8 mouse cellular contexts compared by ENCODE assay signal in the genomic region with DNA sequence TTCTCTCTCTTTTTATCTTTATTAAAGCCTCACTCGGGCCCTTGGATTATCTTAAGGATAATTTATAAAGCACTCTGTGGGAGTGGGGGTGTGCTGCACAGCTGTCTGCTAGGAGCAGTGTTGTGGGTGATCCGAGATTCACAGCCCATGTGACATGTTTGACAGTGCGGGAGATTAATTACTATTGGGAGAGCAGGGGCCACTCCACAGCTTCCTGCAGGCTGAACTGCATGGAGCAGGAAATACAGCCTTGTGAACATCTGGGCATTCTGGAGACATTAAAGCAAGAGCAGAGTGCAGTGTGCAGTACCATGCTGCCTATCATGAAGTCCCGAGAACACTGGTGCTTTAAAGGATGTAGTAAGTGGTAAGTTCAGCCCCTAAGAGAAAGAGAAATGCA.
A peak's percentile ranks its signal among the peaks of the same experiment; 100 is the strongest.
DNase-seq lines count a peak whose midpoint lies in the region; ATAC-seq and TF ChIP-seq lines count a peak whose summit lies in the region.

No protein-coding gene starts in this region.

- no peak overlapping the region; the same call in 1 of the 2 replicates for H3K9ac ChIP-seq in heart, embryonic 12.5 days
- H3K9ac ChIP-seq in intestine, embryonic 15.5 days, result no peak overlapping the region
- H3K9ac ChIP-seq in stomach, postnatal 0 days (ENCODE audit: low read length), result no peak overlapping the region

- H3K9me3 ChIP-seq in heart, embryonic 12.5 days (replicated peaks), result 0 out of 2 replicates have a peak, but pooled peaks cover 2% of the 10 kb centered on the region
- H3K9me3 ChIP-seq in intestine, embryonic 15.5 days, result no peaks in the 10 kb centered on the region
- H3K9me3 ChIP-seq in stomach, postnatal 0 days (ENCODE audit: control insufficient read depth, low read length), result no peaks in the 10 kb centered on the region

- H3K27ac ChIP-seq in heart, embryonic 12.5 days (ENCODE audit: poor library complexity, severe bottlenecking), result peak overlapping the region; percentile 75
- H3K27ac ChIP-seq in intestine, embryonic 15.5 days, result no peak overlapping the region
- no peak overlapping the region for H3K27ac ChIP-seq in stomach, postnatal 0 days (replicated peaks)

- H3K36me3 ChIP-seq in heart, embryonic 12.5 days, result 0 out of 2 replicates have a peak, but pooled peaks cover 3% of the 10 kb centered on the region
- H3K36me3 ChIP-seq in intestine, embryonic 15.5 days, result no peaks in the 10 kb centered on the region
- H3K36me3 ChIP-seq in stomach, postnatal 0 days (ENCODE audit: control insufficient read depth, insufficient read depth, low read length), result no peaks in the 10 kb centered on the region

- TF ChIP-seq EP300 in stomach, postnatal 0 days (optimal IDR thresholded peaks at IDR 0.05), result no peak

- WGBS in heart, embryonic 12.5 days, result 12% methylated on average over 4 of the region's 4 CpGs
- WGBS in intestine, embryonic 15.5 days, result 18% methylated on average over 4 of the region's 4 CpGs
- WGBS in stomach, postnatal 0 days, result 18% methylated on average over 4 of the region's 4 CpGs

- H3K27me3 ChIP-seq in heart, embryonic 12.5 days (replicated peaks), result no peaks in the 10 kb centered on the region
- H3K27me3 ChIP-seq in intestine, embryonic 15.5 days (replicated peaks), result no peaks in the 10 kb centered on the region
- no peaks in the 10 kb centered on the region for H3K27me3 ChIP-seq in stomach, postnatal 0 days (ENCODE audit: control insufficient read depth, insufficient read depth, low read length)

- H3K4me3 ChIP-seq in heart, embryonic 12.5 days, result peak overlapping the region; percentile 8; the same call in 1 of the 2 replicates
- H3K4me3 ChIP-seq in intestine, embryonic 15.5 days (replicated peaks), result no peak overlapping the region
- no peak overlapping the region for H3K4me3 ChIP-seq in stomach, postnatal 0 days (ENCODE audit: low read depth, low read length)

- peaks cover 47% of the 10 kb centered on the region for H3K4me1 ChIP-seq in heart, embryonic 12.5 days (replicated peaks)
- H3K4me1 ChIP-seq in intestine, embryonic 15.5 days (replicated peaks), result no peaks in the 10 kb centered on the region; the same call in 1 of the 2 replicates
- peaks cover 4% of the 10 kb centered on the region; the same call in 1 of the 2 replicates for H3K4me1 ChIP-seq in stomach, postnatal 0 days (replicated peaks; ENCODE audit: control insufficient read depth, insufficient read depth)

- DNase-seq in heart, adult 9 months (ENCODE audit: low spot score in 2 of 2), result no peak
- DNase-seq in right cerebral cortex, postnatal 4 days, result peak; percentile 1
- no peak for DNase-seq in right cerebral cortex, adult 2 months (ENCODE audit: low spot score in 2 of 2)
- DNase-seq in stomach, postnatal 0 days (ENCODE audit: low spot score), result peak; percentile 11
- DNase-seq in layer of hippocampus, adult 9-11 months, result no peak

- TF ChIP-seq CTCF in stomach, postnatal 0 days (IDR thresholded peaks at IDR 0.05; ENCODE audit: low read depth), result no peak

- peak overlapping the region; percentile 58 for H3K4me2 ChIP-seq in heart, embryonic 12.5 days
- H3K4me2 ChIP-seq in intestine, embryonic 15.5 days (replicated peaks), result no peak overlapping the region
- H3K4me2 ChIP-seq in stomach, postnatal 0 days (replicated peaks; ENCODE audit: low read depth), result no peak overlapping the region

- ATAC-seq in heart, embryonic 12.5 days (ENCODE audit: insufficient number of reproducible peaks, low FRiP score), result no peak
- peak; percentile 66 for ATAC-seq in intestine, embryonic 15.5 days
- ATAC-seq in stomach, postnatal 0 days (ENCODE audit: low FRiP score, low TSS enrichment), result no peak
- no peak for ATAC-seq in CD4-positive, CD25-positive, alpha-beta regulatory T cell, adult 4 months

Comparison
In these comparisons a context has a peak if more than half of its experiments do, and no peak if none do; other contexts are left out.
1. DNase-seq: peak in right cerebral cortex, postnatal 4 days (single experiment) and stomach, postnatal 0 days (single experiment); none in heart, adult 9 months (0 of 2), right cerebral cortex, adult 2 months (0 of 2) and layer of hippocampus, adult 9-11 months (single experiment).